10 mouse cellular contexts compared by ENCODE assay signal in the genomic region with DNA sequence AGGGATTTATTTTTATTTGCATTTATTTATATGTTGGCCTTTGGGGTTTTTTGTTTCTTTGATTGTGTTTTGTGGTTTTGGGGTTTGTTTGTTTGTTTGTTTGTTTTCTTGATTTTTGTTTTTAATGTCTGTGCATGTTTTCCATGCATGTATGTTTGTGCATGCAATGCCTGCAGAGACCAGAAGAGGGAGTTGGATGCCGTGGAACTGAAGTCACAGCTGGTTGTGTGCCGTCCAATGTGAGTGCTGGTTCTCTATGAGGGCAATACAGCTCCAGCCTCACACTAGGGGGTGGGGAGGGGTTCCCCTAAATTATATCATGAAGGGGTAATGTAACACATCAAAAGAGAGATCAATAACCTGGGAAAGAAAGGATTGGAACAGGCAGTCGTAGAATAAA. TPM values are rescaled to one million over a fixed set of nuclear protein-coding genes. Genes with fewer than 3 reads are reported as not detected.
DNase-seq lines count a peak whose midpoint lies in the region; ATAC-seq and TF ChIP-seq lines count a peak whose summit lies in the region.
"Had no signal": no experiment of that assay in that cellular context is flagged by ENCODE, and none has a peak within 500 bp of the region (broad histone marks: within the 10 kb centered on the region; RNA-seq: fewer than 3 reads in every experiment).

No protein-coding gene starts in this region.

- H3K36me3 ChIP-seq in midbrain, embryonic 10.5 days = no peaks in the 10 kb centered on the region
- H3K36me3 ChIP-seq in midbrain, embryonic 16.5 days (ENCODE audit: control insufficient read depth, insufficient read depth, low read length) = no peaks in the 10 kb centered on the region
- H3K36me3 ChIP-seq in heart, embryonic 12.5 days = no peaks in the 10 kb centered on the region
- H3K36me3 ChIP-seq: heart, embryonic 10.5 days; lung, embryonic 15.5 days had no signal

- TF ChIP-seq CTCF in embryonic fibroblast, embryonic 13.5 days (IDR thresholded peaks at IDR 0.05; ENCODE audit: borderline replicate concordance, insufficient read depth, low read length) = peak; percentile 57; the same call in 1 of the 2 replicates

- H3K4me2 ChIP-seq in midbrain, embryonic 16.5 days (ENCODE audit: low read length) = no peak overlapping the region
- H3K4me2 ChIP-seq in heart, embryonic 12.5 days = no peak overlapping the region
- H3K4me2 ChIP-seq: lung, embryonic 15.5 days had no signal

- no peaks in the 10 kb centered on the region for H3K27me3 ChIP-seq in midbrain, embryonic 10.5 days (ENCODE audit: low read depth, poor library complexity, severe bottlenecking)
- no peaks in the 10 kb centered on the region for H3K27me3 ChIP-seq in midbrain, embryonic 16.5 days (ENCODE audit: control insufficient read depth, insufficient read depth, low read depth, low read length)
- no peaks in the 10 kb centered on the region for H3K27me3 ChIP-seq in heart, embryonic 12.5 days (replicated peaks)
- H3K27me3 ChIP-seq: lung, embryonic 15.5 days had no signal

- TF ChIP-seq POLR2A in embryonic fibroblast, embryonic 13.5 days (IDR thresholded peaks at IDR 0.05; ENCODE audit: low read depth, low read length) = no peak

- no peak for ATAC-seq in midbrain, embryonic 16.5 days
- no peak for ATAC-seq in heart, embryonic 12.5 days (ENCODE audit: insufficient number of reproducible peaks, low FRiP score)

- 55% methylated on average over 3 of the region's 3 CpGs for WGBS in midbrain, embryonic 10.5 days
- 49% methylated on average over 3 of the region's 3 CpGs for WGBS in midbrain, embryonic 16.5 days
- 60% methylated on average over 3 of the region's 3 CpGs for WGBS in heart, embryonic 12.5 days

- DNase-seq in cerebellum, adult 9-10 months = peak; percentile 11
- DNase-seq in cerebellum, adult 18-20 months = no peak
- peak; percentile 36 for DNase-seq in midbrain, embryonic 10.5 days (ENCODE audit: low spot score)
- peak; percentile 47 for DNase-seq in testis, postnatal 10 days (ENCODE audit: low spot score)
- DNase-seq in c-Kit-positive CD71-positive TER-119-positive erythroid progenitor cells, embryonic 14.5 days (ENCODE audit: low spot score) = no peak

- H3K4me3 ChIP-seq in midbrain, embryonic 10.5 days = no peak overlapping the region
- no peak overlapping the region for H3K4me3 ChIP-seq in midbrain, embryonic 16.5 days (ENCODE audit: low read depth, low read length)
- no peak overlapping the region for H3K4me3 ChIP-seq in embryonic fibroblast, embryonic 13.5 days (ENCODE audit: insufficient read depth, low read length)
- no peak overlapping the region for H3K4me3 ChIP-seq in heart, embryonic 12.5 days
- H3K4me3 ChIP-seq: heart, embryonic 10.5 days; lung, embryonic 15.5 days had no signal

- H3K9ac ChIP-seq in midbrain, embryonic 16.5 days (ENCODE audit: low read depth, low read length) = no peak overlapping the region
- H3K9ac ChIP-seq in heart, embryonic 12.5 days = no peak overlapping the region
- H3K9ac ChIP-seq: lung, embryonic 15.5 days had no signal

- H3K4me1 ChIP-seq in midbrain, embryonic 10.5 days = peaks cover under 1% of the 10 kb centered on the region; the same call in 1 of the 2 replicates
- 0 out of 2 replicates have a peak, but pooled peaks cover 2% of the 10 kb centered on the region for H3K4me1 ChIP-seq in midbrain, embryonic 16.5 days (ENCODE audit: control insufficient read depth, insufficient read depth, low read length)
- H3K4me1 ChIP-seq in embryonic fibroblast, embryonic 13.5 days (ENCODE audit: control insufficient read depth, insufficient read depth, low read length) = 0 out of 2 replicates have a peak, but pooled peaks cover 2% of the 10 kb centered on the region
- H3K4me1 ChIP-seq in heart, embryonic 12.5 days (replicated peaks) = peaks cover 14% of the 10 kb centered on the region; the same call in 1 of the 2 replicates
- H3K4me1 ChIP-seq: lung, embryonic 15.5 days had no signal

- H3K27ac ChIP-seq in midbrain, embryonic 10.5 days (replicated peaks) = no peak overlapping the region
- H3K27ac ChIP-seq in midbrain, embryonic 16.5 days (ENCODE audit: low read length) = no peak overlapping the region
- H3K27ac ChIP-seq in embryonic fibroblast, embryonic 13.5 days (ENCODE audit: insufficient read depth, low read length) = no peak overlapping the region
- no peak overlapping the region for H3K27ac ChIP-seq in heart, embryonic 12.5 days (ENCODE audit: poor library complexity, severe bottlenecking)
- H3K27ac ChIP-seq: heart, embryonic 10.5 days; lung, embryonic 15.5 days had no signal

- H3K9me3 ChIP-seq in midbrain, embryonic 10.5 days (replicated peaks) = no peaks in the 10 kb centered on the region
- H3K9me3 ChIP-seq in midbrain, embryonic 16.5 days (replicated peaks; ENCODE audit: control insufficient read depth, low read length, poor library complexity, severe bottlenecking) = no peaks in the 10 kb centered on the region
- H3K9me3 ChIP-seq in heart, embryonic 12.5 days (replicated peaks) = no peaks in the 10 kb centered on the region
- H3K9me3 ChIP-seq: heart, embryonic 10.5 days; lung, embryonic 15.5 days had no signal

RNA-seq across cellular contexts. Expression of a gene that starts 58.2 kb away (rescaled TPM):
- 19.9 and 20.2 TPM in 2 replicates for polyA plus RNA-seq in midbrain, embryonic 10.5 days (2016; fragmentation: Nextera tagmentation; extraction: Ambion mirVana)
- polyA plus RNA-seq in midbrain, embryonic 16.5 days (2015; fragmentation: Nextera tagmentation; extraction: Ambion mirVana) = 14.2 and 19.8 TPM in 2 replicates
- polyA plus RNA-seq in embryonic fibroblast, embryonic 13.5 days (2011; ENCODE audit: insufficient read length, low read depth, missing spikeins) = 12.1 and 13.2 TPM in 2 replicates
- polyA plus RNA-seq in heart, embryonic 12.5 days (2016; fragmentation: Nextera tagmentation; extraction: Ambion mirVana) = 14.5 and 15.8 TPM in 2 replicates

Comparison
In these comparisons a context has a peak if more than half of its experiments do, and no peak if none do; other contexts are left out.
1. DNase-seq: peak in cerebellum, adult 9-10 months (single experiment), midbrain, embryonic 10.5 days (single experiment) and testis, postnatal 10 days (single experiment); none in cerebellum, adult 18-20 months (0 of 2) and c-Kit-positive CD71-positive TER-119-positive erythroid progenitor cells, embryonic 14.5 days (single experiment).